Mouse (Mus musculus) adipocyte (in vitro differentiated cells): ENCODE data around the gene Ppa1.
"Not testable (repeated sequence)": the region's sequence is repeated elsewhere in the genome, so short reads cannot be mapped to it uniquely, and the experiment has no call there.

Experiments used
- DNase-seq: peaks from one replicate; pipeline ENCODE4 v3.0.0-alpha.2; 2016; ENCODE audit warnings: low spot score

Gene Ppa1

GRCm38 (mm10) chr10:61647790-61648736 is at the start of gene Ppa1:
Gene Ppa1, plus strand, starts transcription at chr10:61648552.
- peak; percentile 90 for DNase-seq

DNA sequence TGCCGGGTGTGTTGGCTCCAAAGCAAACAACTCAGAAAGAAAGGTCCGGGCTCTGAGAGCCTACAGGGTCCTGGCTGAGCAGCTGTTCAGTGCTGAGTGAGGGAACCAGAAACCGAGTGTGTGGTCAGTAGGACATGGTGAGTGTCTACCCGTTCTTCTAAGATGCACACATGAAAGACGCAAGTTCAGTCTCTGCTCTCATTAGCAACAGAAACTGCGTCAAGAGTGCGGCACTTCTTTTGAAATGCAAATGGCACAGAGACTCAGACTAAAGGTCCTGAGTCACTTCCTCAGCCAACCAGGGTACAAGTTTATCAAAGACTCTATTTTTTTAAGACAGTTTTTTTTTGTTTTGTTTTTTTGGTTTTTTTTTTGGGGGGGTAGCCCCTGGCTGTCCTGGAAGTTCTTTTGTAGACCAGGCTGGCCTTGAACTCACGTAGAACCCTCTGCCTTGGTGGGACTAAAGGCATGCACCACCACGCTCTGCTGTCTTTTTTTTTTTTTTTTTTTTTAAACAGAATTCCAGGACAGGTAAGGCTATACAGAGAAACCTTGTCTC is 48.7 kb upstream of the Ppa1 start:
- DNase-seq: peak; percentile 16

- peak; percentile 74 for DNase-seq
Observed at GRCm38 (mm10) chr10:61602283-61603033, 45.9 kb upstream of the Ppa1 start.

GRCm38 (mm10) chr10:61604376-61605065 is 43.8 kb upstream of the Ppa1 start:
- no peak for DNase-seq

- DNase-seq: not testable (repeated sequence)
Observed at GRCm38 (mm10) chr10:61605381-61605780, 43.0 kb upstream of the Ppa1 start.

- peak; percentile 82 for DNase-seq
Observed at GRCm38 (mm10) chr10:61605851-61606250, 42.5 kb upstream of the Ppa1 start.

- no peak for DNase-seq
Observed at GRCm38 (mm10) chr10:61608233-61608632, 40.1 kb upstream of the Ppa1 start.

DNA sequence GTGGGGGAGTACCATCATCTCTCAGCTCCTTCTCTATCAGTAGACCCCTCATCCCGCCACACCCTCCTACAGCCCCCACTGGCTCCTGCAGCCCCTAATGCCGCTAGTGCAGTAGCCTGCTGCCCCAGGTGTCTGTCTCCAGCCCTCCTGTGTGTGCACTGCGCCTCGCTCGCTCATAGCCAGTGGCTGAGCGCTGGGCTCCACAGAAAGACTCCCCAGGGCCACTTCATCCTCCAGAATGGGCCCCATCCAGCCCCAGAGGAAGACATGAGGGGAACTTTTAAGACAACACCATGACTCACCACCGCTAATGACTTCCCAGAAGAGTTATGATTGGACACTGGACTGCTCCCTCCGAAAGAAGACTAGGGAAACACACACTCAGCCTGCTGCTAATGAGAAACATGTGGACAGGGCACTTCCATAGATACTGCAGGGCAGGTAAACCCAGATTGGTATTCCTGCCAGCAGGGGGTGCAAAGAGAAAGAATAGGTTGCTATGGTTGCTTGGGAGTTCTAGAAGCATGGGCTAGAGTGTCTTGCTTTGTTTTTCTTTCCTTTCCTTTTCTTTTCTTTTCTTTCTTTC is 37.6 kb upstream of the Ppa1 start:
- DNase-seq: peak; percentile 70

- no peak for DNase-seq
Observed at GRCm38 (mm10) chr10:61614311-61614710, 34.0 kb upstream of the Ppa1 start.

DNA sequence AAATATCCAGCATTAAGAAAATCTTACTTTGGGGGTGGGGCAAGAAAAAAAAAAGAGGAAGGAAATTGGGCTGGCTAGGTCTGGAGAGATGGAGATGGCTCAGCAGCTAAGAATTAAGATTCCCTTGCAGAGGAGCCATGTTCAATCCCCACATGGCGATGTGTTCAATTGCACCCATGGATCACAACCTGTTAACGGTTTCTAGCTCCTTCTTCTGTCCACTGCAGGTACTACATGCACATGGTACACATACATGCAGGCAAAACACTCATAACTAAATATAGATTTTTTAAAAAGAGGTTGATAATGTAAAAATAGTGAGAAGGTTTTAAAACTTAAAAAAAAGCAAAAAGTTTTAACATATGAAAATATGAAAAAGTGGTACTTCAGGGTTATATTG is 29.8 kb upstream of the Ppa1 start:
- DNase-seq: no peak

- no peak for DNase-seq
Observed at GRCm38 (mm10) chr10:61621681-61622080, 26.7 kb upstream of the Ppa1 start.

DNA sequence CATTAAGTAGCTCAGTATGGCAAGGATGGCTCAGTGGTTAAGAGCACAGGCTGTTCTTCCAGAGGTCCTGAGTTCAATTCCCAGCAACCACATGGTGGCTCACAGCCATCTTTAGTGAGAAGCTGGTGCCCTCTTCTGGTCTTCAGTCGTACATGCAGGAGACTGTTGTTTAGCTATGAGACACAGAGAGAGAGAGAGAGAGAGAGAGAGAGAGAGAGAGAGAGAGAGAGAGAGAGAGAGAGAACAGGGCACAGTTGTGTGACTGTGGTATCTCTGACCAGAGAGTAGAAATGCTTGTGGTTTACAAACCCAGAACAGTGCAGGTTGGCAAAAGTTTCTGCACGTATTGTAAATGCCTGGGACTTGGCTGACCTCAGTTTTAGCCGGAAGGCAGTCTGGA is 24.5 kb upstream of the Ppa1 start:
- not testable (repeated sequence) for DNase-seq

DNA sequence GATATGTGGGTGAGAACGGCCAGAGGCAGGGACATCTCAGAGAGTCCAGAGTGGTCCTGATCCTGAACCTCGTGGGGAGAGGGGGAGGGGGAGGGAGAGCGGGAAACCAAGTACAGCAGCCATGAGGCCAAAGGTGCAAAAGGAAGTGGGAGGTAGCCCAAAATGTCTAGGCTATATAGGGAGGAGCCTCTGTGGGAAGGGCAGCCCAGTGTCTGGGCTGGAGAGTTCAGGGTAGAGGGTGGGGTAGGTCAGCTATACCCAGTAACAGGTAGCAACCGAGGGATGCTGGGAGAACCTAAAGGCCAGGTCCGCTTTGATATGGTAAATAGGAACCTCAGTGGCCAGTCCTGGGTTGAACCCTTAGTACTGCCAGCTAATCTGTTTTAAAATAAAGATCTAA is 23.6 kb upstream of the Ppa1 start:
- no peak for DNase-seq

DNA sequence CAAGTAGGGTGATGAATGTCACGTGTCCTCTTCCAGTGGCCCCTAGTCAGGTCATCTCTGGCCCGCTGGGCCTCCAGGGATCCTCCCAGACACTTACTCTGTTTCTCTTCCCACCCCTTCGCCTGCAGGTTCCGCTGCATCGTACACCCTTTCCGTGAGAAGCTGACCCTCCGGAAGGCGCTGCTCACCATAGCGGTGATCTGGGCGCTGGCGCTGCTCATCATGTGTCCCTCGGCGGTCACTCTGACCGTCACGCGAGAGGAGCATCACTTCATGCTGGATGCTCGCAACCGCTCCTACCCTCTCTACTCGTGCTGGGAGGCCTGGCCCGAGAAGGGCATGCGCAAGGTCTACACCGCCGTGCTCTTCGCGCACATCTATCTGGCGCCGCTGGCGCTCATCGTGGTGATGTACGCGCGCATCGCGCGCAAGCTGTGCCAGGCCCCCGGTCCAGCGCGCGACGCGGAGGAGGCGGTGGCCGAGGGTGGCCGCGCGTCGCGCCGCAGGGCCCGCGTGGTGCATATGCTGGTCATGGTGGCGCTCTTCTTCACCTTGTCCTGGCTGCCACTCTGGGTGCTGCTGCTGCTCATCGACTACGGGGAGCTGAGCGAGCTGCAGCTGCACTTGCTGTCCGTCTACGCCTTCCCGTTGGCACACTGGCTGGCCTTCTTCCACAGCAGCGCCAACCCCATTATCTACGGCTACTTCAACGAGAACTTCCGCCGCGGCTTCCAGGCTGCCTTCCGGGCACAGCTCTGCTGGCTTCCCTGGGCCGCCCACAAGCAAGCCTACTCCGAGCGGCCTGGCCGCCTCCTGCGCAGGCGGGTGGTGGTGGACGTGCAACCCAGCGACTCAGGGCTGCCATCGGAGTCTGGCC is 22.7 kb upstream of the Ppa1 start:
- DNase-seq: no peak

- peak; percentile 66 for DNase-seq
Observed at GRCm38 (mm10) chr10:61626551-61626950, 21.8 kb upstream of the Ppa1 start.

- DNase-seq: peak; percentile 82
Observed at GRCm38 (mm10) chr10:61627195-61627937, 21.0 kb upstream of the Ppa1 start.

DNA sequence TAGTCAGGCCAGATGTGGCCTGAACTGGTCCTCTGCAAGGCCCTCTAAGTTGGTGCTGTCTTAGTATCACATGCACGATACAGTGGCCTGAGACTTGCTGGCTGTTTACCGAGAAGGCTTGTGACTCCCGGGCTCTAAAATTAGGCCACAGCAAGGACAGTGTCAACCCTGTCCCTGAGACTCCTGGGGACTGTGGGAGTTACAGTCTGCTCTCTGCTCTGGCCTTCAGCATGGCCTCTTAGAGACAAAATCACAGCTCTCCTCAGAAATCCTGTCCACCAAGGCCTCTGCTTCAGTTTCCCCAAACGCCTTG is 20.5 kb upstream of the Ppa1 start:
- DNase-seq: peak; percentile 87

- no peak for DNase-seq
Observed at GRCm38 (mm10) chr10:61632445-61632844, 15.9 kb upstream of the Ppa1 start.

GRCm38 (mm10) chr10:61637055-61637454 is 11.3 kb upstream of the Ppa1 start:
- DNase-seq: no peak

- DNase-seq: peak; percentile 81
Observed at GRCm38 (mm10) chr10:61640363-61640762, 8.0 kb upstream of the Ppa1 start.
